Comparison of ENCODE assay signal across 8 mouse cellular contexts in the genomic region with DNA sequence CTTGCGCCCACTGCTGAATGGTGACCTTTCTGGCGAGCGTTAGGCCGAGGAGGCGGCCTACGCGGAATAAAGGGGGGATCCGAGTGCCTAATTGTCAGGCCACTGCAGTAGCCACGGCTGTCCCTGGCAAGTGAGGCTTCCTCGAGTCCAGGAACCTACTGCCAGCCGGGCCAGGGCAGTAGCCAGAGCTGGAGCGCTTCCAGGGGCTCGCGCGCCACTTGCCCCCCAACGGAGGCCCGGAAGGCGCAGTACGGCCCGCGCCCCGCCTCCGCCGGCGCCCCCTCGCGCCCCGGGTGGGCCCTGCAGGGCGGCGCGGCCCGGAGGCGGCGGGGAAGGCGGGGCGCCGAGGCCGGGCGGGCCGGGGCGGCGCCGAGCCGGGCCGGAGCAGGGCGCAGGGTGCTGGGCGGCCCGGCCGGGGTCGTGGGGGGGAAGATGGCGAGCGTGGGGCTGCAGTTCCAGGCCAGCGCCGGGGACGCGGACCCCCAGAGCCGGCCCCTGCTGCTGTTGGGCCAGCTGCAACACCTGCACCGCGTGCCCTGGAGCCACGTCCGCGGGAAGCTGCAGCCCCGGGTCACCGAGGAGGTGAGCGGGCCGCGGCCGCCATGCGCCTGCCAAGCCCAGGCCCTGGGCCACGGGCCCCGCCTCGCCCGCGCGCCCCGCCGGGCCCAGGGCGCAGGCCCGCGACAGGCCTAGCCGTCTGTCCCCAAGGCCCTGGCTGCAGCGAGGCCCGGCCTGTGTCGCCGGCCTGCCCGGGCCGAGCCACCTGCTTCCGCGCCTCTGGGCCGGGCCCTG. TPM values are rescaled to one million over a fixed set of nuclear protein-coding genes. Genes with fewer than 3 reads are reported as not detected.
DNase-seq lines count a peak whose midpoint lies in the region; ATAC-seq lines count a peak whose summit lies in the region.

A gene (plus strand): TSS at position 359 of the 792 bp plus-strand sequence.

- peaks cover 20% of the 10 kb centered on the region for H3K4me1 ChIP-seq in hindbrain, embryonic 12.5 days

- peak within 1 kb of the TSS; percentile 47 for H3K4me3 ChIP-seq in hindbrain, embryonic 12.5 days

- peak within 1 kb of the TSS; percentile 79 for H3K9ac ChIP-seq in hindbrain, embryonic 12.5 days

- WGBS in hindbrain, embryonic 12.5 days = 2% methylated on average over 77 of the region's 90 CpGs

- H3K27ac ChIP-seq in hindbrain, embryonic 12.5 days = peak within 1 kb of the TSS; percentile 46; the same call in 1 of the 2 replicates

- DNase-seq in T-cell, adult 2 months (ENCODE audit: low spot score) = peak; percentile 55
- DNase-seq in cerebellum, postnatal 14 days = peak; percentile 76 to 77
- DNase-seq in frontal cortex, postnatal 25 days (ENCODE audit: low spot score in 2 of 2) = peak; percentile 18 to 44
- peak; percentile 34 to 52 for DNase-seq in layer of hippocampus, postnatal 25 days (ENCODE audit: extremely low spot score in 1 of 2, low spot score in 1 of 2)
- DNase-seq in lung, postnatal 14 days = peak; percentile 74
- peak; percentile 81 for DNase-seq in ovary, postnatal 36 days (ENCODE audit: low spot score)
- peak; percentile 78 for DNase-seq in urinary bladder, adult 2 months (ENCODE audit: low spot score)

- H3K36me3 ChIP-seq in hindbrain, embryonic 12.5 days = peaks cover 7% of the 10 kb centered on the region; the same call in 1 of the 2 replicates

- ATAC-seq in hindbrain, embryonic 12.5 days (ENCODE audit: low FRiP score) = peak; percentile 87

- H3K4me2 ChIP-seq in hindbrain, embryonic 12.5 days (replicated peaks) = peak within 1 kb of the TSS; percentile 73

- no peaks in the 10 kb centered on the region for H3K9me3 ChIP-seq in hindbrain, embryonic 12.5 days (replicated peaks)

- no peaks in the 10 kb centered on the region; the same call in 1 of the 2 replicates for H3K27me3 ChIP-seq in hindbrain, embryonic 12.5 days

RNA-seq across cellular contexts. Expression of the gene that starts here (rescaled TPM):
- 27.0 and 29.0 TPM in 2 replicates for polyA plus RNA-seq in hindbrain, embryonic 12.5 days (2016; fragmentation: Nextera tagmentation; extraction: Ambion mirVana)
- total RNA-seq in layer of hippocampus, postnatal 25 days (2021) = 10 to 100 TPM; 12.2 to 12.8 TPM
- polyA plus RNA-seq in urinary bladder, adult 2 months (2012; rRNA removed) = 80.8 and 95.4 TPM in 2 replicates

Comparison
In these comparisons a context has a peak if more than half of its experiments do, and no peak if none do; other contexts are left out.
1. Peak in every context shown above with its lines: DNase-seq, ATAC-seq, H3K4me3 ChIP-seq and H3K27ac ChIP-seq.
2. DNase-seq: peak in every context shown above with its lines; median percentile 81 in ovary, postnatal 36 days; 78 in urinary bladder, adult 2 months; 76 in cerebellum, postnatal 14 days; 74 in lung, postnatal 14 days; 55 in T-cell, adult 2 months; 43 in layer of hippocampus, postnatal 25 days; 31 in frontal cortex, postnatal 25 days.